Mouse (Mus musculus): ENCODE data around the gene Lcn12. TPM values are rescaled to one million over a fixed set of nuclear protein-coding genes. Genes with fewer than 3 reads are reported as not detected.
A peak's percentile ranks its signal among the peaks of the same experiment; 100 is the strongest.

The Lcn12 gene
- polyA plus RNA-seq, 1 experiment from 2014 or later = not detected

DNA sequence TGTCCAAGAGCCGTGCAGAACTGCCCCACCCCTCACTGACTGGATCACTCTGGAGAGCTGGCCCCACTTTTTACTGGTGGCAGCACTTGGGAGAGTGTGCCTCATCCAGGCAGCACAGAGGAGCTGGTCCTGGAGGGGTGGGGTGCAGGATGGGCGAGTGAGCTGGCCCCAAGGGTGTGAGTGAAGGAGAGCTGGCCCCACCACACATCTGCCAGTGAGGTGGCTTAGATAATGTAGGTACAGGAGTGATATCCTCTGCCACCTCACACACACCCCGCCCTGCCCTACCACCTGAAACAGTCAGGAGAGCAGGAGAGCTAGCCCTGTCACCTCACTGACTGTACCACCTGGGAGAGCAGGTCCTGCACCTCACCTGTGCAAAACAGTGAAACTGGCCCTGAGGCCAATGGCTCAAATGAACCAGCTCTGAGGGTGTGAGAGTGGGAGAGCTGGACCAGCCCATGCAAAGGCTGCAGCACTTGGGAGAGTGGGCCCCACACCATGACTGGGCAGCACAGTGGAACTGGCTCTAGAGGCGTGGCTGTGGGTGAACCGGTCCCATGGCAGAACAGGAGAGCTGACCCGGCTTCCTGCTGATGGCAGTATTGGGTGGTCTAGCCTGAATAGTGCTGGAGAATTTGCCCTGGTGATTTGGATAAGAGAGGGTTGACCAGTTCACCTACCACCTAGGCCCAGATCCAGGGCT, 5.6 kb downstream of the Lcn12 start:
- no peaks in the 10 kb centered on the region for H3K9me3 ChIP-seq
- ATAC-seq (replicated peaks) = no peak
- no peaks in the 10 kb centered on the region for H3K36me3 ChIP-seq
- H3K9ac ChIP-seq (replicated peaks) = no peak overlapping the region
- H3K4me3 ChIP-seq = no peak overlapping the region
- H3K4me1 ChIP-seq = no peaks in the 10 kb centered on the region
- no peak overlapping the region for H3K27ac ChIP-seq (replicated peaks)
- H3K27me3 ChIP-seq = no peaks in the 10 kb centered on the region
- WGBS = 79% methylated on average over 6 of the region's 6 CpGs
- no peak overlapping the region for H3K4me2 ChIP-seq (replicated peaks)

DNA sequence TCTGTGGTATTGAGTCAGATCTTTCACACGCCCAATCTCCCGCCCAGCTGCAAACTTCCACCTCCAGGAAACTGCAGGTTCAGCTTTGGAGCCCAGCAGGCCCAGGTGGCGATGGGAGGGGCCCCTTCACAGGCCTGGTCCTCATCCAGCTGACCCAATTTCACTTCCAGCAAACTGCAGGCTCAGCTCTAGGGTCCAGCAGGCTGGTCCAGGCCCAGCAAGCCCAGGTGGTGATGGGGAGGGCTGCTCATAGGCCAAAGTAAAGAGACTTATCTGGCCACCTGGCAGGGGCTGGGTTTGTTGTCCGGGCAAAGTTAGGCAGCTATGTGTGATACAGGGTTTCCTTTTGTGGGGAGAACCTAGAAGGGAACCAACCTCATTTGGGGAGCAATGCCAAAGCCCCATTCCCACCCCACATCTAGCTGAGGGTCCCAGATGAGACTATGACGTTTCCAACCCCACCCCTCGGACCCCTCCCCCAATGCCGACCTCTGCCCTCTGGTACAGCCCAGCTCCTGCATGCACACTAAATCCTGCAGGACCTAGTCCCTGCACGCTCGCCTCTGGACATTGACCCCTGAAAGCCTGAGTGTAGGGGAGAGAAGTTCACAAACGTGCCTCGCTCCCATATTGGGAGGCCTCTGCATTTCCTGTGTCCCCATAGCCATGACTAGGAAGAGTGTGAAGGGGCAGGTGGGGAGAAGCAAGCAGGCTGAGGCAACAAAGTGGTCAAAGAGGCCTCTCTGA, 8.6 kb downstream of the Lcn12 start:
- Histone ChIP-seq H3K27ac (replicated peaks) (no peak overlapping the region), H3K4me1 (no peaks in the 10 kb centered on the region), H3K4me3 (no peak overlapping the region), H3K27me3 (no peaks in the 10 kb centered on the region), H3K9ac (replicated peaks) (no peak overlapping the region), H3K4me2 (replicated peaks) (no peak overlapping the region), H3K36me3 (no peaks in the 10 kb centered on the region), H3K9me3 (no peaks in the 10 kb centered on the region)
- ATAC-seq (replicated peaks) = no peak
- WGBS = 75% methylated on average over 11 of the region's 11 CpGs

DNA sequence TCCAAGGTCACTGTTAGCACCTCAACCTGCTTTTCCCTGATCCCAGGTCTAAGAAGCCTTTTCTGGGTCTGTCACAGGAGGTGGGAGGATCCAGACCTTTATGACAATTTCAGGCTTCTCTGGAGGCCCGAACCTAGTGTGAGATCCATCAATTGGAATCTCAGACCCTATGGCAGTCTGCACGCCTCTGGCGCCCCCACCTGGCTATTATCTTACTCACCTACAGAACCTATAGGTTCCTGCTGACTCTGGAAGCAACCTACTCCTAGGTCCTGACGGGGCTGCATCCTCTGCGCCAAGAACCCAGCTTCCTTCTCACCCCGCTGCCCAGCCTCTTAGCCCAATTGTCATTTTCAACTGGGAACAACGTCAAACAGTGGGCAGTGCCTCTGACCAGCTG, 10.7 kb downstream of the Lcn12 start:
- Histone ChIP-seq H3K27me3 (no peaks in the 10 kb centered on the region), H3K4me2 (replicated peaks) (no peak overlapping the region), H3K9ac (replicated peaks) (no peak overlapping the region), H3K27ac (replicated peaks) (no peak overlapping the region), H3K9me3 (no peaks in the 10 kb centered on the region), H3K4me3 (no peak overlapping the region), H3K4me1 (no peaks in the 10 kb centered on the region), H3K36me3 (no peaks in the 10 kb centered on the region)
- 24% methylated on average over 7 of the region's 7 CpGs for WGBS
- ATAC-seq (replicated peaks) = no peak

DNA sequence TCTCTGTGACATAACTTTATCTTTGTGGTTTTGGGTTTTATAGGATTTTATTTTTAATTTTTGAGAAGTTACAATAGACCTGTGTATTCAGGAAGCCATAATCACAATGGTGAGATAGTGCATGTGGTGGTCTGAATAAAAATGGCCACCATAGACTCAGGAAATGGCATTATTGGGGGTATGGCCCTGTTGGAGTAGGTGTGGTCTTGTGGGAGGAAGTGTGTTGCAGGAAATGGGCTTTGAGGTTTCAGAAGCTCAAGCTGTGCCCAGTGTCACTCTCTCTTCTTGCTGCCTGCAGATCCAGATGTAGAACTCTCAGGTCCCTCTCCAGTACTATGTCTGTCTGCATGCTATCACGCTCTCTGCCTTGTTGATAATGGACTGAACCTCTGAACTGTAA, 13.2 kb downstream of the Lcn12 start:
- Histone ChIP-seq H3K4me1 (no peaks in the 10 kb centered on the region), H3K9ac (replicated peaks) (no peak overlapping the region), H3K27ac (replicated peaks) (no peak overlapping the region), H3K36me3 (no peaks in the 10 kb centered on the region), H3K9me3 (no peaks in the 10 kb centered on the region), H3K27me3 (no peaks in the 10 kb centered on the region), H3K4me2 (replicated peaks) (no peak overlapping the region), H3K4me3 (no peak overlapping the region)
- 95% methylated on average over 1 of the region's 1 CpGs for WGBS
- no peak for ATAC-seq (replicated peaks)

DNA sequence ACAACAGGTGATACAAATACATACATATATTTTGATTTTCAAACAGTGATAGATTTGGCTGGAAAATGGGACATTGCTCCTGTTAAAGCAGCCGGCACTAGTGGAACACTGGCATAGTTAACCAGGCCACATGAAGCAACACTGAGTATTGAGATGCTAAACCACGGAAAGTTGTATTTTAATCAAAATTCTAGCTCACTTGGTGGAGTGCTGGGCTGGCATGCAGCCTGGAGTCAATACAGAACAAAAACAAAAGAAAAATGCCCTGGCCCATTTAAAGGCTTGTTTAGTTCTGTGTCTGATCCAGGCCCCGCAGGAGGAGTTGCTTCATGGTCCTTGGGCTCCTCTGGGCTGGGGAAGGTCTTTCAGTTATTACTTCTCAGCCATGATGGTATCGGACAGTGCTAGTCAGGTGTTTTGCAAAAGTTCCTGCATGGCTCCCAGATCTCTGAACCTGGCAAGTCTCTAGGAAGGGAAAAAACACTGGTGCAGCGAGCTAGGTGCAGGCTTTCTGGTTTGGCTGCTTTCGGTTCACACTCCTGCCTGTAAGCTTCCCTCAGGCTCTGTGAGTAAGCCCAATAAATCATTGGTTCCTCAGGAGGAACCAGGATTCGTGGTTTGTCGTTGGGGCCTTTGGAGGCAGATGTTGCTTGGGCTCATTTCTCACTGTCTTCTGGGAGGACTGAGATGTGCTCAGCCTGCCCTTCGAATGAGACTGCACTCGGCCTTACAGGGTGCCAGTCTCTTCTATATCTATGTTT, 14.0 kb downstream of the Lcn12 start:
- ATAC-seq (replicated peaks) = no peak
- H3K9me3 ChIP-seq = no peaks in the 10 kb centered on the region
- H3K27ac ChIP-seq (replicated peaks) = no peak overlapping the region
- H3K4me3 ChIP-seq = no peak overlapping the region
- H3K27me3 ChIP-seq = no peaks in the 10 kb centered on the region
- H3K4me1 ChIP-seq = no peaks in the 10 kb centered on the region
- no peak overlapping the region for H3K4me2 ChIP-seq (replicated peaks)
- no peak overlapping the region for H3K9ac ChIP-seq (replicated peaks)
- WGBS = 76% methylated on average over 10 of the region's 10 CpGs
- H3K36me3 ChIP-seq = no peaks in the 10 kb centered on the region

DNA sequence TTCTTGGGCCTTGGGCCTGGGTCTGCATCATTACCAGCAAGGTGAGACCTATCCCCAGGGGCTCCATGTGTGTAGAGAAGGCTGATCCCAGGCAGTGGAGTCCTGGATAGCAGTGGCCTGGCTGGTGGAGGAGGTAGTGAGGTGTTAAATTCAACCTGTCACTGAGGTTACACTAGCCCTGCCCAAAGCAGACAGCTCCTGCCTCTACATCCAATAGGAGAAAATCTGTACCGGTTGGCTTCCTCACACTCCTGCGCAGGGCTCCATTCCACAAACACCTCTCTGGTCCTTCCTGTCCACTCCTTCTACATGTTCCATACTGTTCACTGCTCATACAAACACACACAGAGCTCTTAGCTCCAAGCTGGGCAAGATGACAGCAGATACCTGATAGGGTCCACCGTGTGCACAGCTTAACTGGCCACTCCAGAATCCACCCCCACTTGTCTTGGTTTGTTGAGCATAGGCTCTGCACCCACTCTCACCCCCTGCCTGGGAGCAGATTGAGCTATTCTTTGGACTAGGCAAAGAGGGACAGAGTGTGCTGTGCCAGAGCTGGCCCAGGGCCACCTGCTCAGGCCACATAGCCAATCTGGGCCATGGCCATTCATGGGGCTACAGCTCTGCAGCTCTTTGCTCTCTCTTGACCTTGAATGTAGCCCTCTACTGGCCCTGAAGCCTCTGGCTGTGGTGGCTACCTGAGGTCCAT, 15.6 kb downstream of the Lcn12 start:
- WGBS = 87% methylated on average over 3 of the region's 3 CpGs
- no peak overlapping the region for H3K27ac ChIP-seq (replicated peaks)
- H3K36me3 ChIP-seq = no peaks in the 10 kb centered on the region
- H3K9ac ChIP-seq (replicated peaks) = no peak overlapping the region
- no peaks in the 10 kb centered on the region for H3K4me1 ChIP-seq
- no peak for ATAC-seq (replicated peaks)
- H3K9me3 ChIP-seq = no peaks in the 10 kb centered on the region
- no peaks in the 10 kb centered on the region for H3K27me3 ChIP-seq
- no peak overlapping the region for H3K4me3 ChIP-seq
- H3K4me2 ChIP-seq (replicated peaks) = no peak overlapping the region

- H3K4me3 ChIP-seq = no peak overlapping the region
- ATAC-seq (replicated peaks) = no peak
- H3K27me3 ChIP-seq = no peaks in the 10 kb centered on the region
- no peaks in the 10 kb centered on the region for H3K36me3 ChIP-seq
- H3K4me1 ChIP-seq = no peaks in the 10 kb centered on the region
- 88% methylated on average over 8 of the region's 8 CpGs for WGBS
- no peak overlapping the region for H3K4me2 ChIP-seq (replicated peaks)
- no peak overlapping the region for H3K9ac ChIP-seq (replicated peaks)
- H3K27ac ChIP-seq (replicated peaks) = no peak overlapping the region
- H3K9me3 ChIP-seq = no peaks in the 10 kb centered on the region
Observed at GRCm38 (mm10) chr2:25477541-25477940, 16.2 kb downstream of the Lcn12 start.

GRCm38 (mm10) chr2:25472550-25472949, 21.2 kb downstream of the Lcn12 start:
- no peaks in the 10 kb centered on the region for H3K27me3 ChIP-seq
- no peak overlapping the region for H3K4me2 ChIP-seq (replicated peaks)
- no peak for ATAC-seq (replicated peaks)
- no peak overlapping the region for H3K27ac ChIP-seq (replicated peaks)
- H3K9ac ChIP-seq (replicated peaks) = no peak overlapping the region
- H3K36me3 ChIP-seq = no peaks in the 10 kb centered on the region
- peaks cover 16% of the 10 kb centered on the region for H3K4me1 ChIP-seq
- WGBS = 74% methylated on average over 2 of the region's 2 CpGs
- no peaks in the 10 kb centered on the region for H3K9me3 ChIP-seq
- no peak overlapping the region for H3K4me3 ChIP-seq

DNA sequence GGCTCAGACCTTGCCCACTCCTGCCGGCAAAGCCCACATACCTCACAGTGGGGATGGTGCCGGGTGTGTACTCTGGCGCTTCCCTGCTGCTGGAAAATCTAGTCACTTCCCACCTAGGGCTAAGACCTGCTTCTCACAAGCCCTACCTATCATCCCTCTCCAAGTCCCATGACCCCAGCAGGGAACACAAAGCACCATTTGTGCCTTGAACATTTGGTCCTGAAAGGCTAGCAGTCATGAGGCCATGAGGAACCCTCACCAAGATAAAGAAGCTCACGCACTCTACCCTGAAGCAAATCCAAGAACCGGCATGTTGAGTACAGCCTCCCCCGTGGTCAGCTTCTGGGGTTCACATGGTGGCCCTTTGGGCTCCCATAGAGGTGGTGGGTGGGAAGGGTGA, 23.7 kb downstream of the Lcn12 start, which contains the start of gene Ptgds:
Ptgds (minus strand) TSS at position 78 of the 400 bp plus-strand sequence.
- Histone ChIP-seq H3K4me3 (no peak within 1 kb of the TSS), H3K27me3 (no peaks in the 10 kb centered on the region), H3K9me3 (no peaks in the 10 kb centered on the region), H3K4me2 (replicated peaks) (no peak within 1 kb of the TSS), H3K4me1 (peaks cover 16% of the 10 kb centered on the region), H3K36me3 (no peaks in the 10 kb centered on the region), H3K9ac (replicated peaks) (no peak within 1 kb of the TSS), H3K27ac (replicated peaks) (peak within 1 kb of the TSS; percentile 54)
- ATAC-seq (replicated peaks) = no peak
- WGBS = 64% methylated on average over 6 of the region's 6 CpGs

GRCm38 (mm10) chr2:25468962-25469915, 24.5 kb downstream of the Lcn12 start:
- no peaks in the 10 kb centered on the region for H3K9me3 ChIP-seq
- H3K4me1 ChIP-seq = peaks cover 16% of the 10 kb centered on the region
- H3K27me3 ChIP-seq = no peaks in the 10 kb centered on the region
- peak overlapping the region; percentile 54 for H3K27ac ChIP-seq (replicated peaks)
- peak; percentile 78 for ATAC-seq (replicated peaks)
- WGBS = 73% methylated on average over 10 of the region's 10 CpGs
- no peak overlapping the region for H3K4me3 ChIP-seq
- H3K4me2 ChIP-seq (replicated peaks) = no peak overlapping the region
- no peaks in the 10 kb centered on the region for H3K36me3 ChIP-seq
- H3K9ac ChIP-seq (replicated peaks) = no peak overlapping the region
